Mouse (Mus musculus) lung, postnatal 10 days (tissue): Measurements from ENCODE around the gene Lmnb2.
A peak's percentile ranks its signal among the peaks of the same experiment; 100 is the strongest.

ENCODE experiments used
- DNase-seq: peaks from one replicate; pipeline ENCODE4 v3.0.0; 2021

Lmnb2 gene

GRCm38 (mm10) chr10:80928586-80929298 lies 10.7 kb upstream of the Lmnb2 start:
- peak; percentile 96 for DNase-seq

- DNase-seq = no peak
Measured at GRCm38 (mm10) chr10:80925472-80925871, 7.4 kb upstream of the Lmnb2 start.

- DNase-seq = peak; percentile 73
Measured at GRCm38 (mm10) chr10:80921923-80922322, 3.9 kb upstream of the Lmnb2 start.

- DNase-seq = peak; percentile 39
Measured at GRCm38 (mm10) chr10:80917336-80917778, 688 bp downstream of the Lmnb2 start.

GRCm38 (mm10) chr10:80915736-80916135 lies 2.3 kb downstream of the Lmnb2 start:
- DNase-seq = no peak

GRCm38 (mm10) chr10:80915260-80915659 lies 2.8 kb downstream of the Lmnb2 start:
- no peak for DNase-seq

GRCm38 (mm10) chr10:80914253-80914656 lies 3.8 kb downstream of the Lmnb2 start:
- no peak for DNase-seq

- no peak for DNase-seq
Measured at GRCm38 (mm10) chr10:80913364-80914011, 4.6 kb downstream of the Lmnb2 start.

GRCm38 (mm10) chr10:80911891-80912290 lies 6.2 kb downstream of the Lmnb2 start:
- no peak for DNase-seq

- DNase-seq = no peak
Measured at GRCm38 (mm10) chr10:80911354-80911753, 6.7 kb downstream of the Lmnb2 start.

- DNase-seq = no peak
Measured at GRCm38 (mm10) chr10:80909375-80910162, 8.5 kb downstream of the Lmnb2 start.

- no peak for DNase-seq
Measured at GRCm38 (mm10) chr10:80904709-80905108, 13.3 kb downstream of the Lmnb2 start.

GRCm38 (mm10) chr10:80904004-80904693 lies 13.9 kb downstream of the Lmnb2 start:
- peak; percentile 71 for DNase-seq

- DNase-seq = no peak
Measured at GRCm38 (mm10) chr10:80903282-80903681, 14.8 kb downstream of the Lmnb2 start.

GRCm38 (mm10) chr10:80902273-80902940 lies 15.6 kb downstream of the Lmnb2 start:
- no peak for DNase-seq

GRCm38 (mm10) chr10:80901409-80902272 lies 16.4 kb downstream of the Lmnb2 start:
- DNase-seq = no peak

- DNase-seq = peak; percentile 99
Measured at GRCm38 (mm10) chr10:80900318-80901247, 17.5 kb downstream of the Lmnb2 start, which contains the start of gene Timm13. TSS of gene Timm13 (minus strand) at chr10:80900969.

- no peak for DNase-seq
Measured at GRCm38 (mm10) chr10:80899591-80900317, 18.3 kb downstream of the Lmnb2 start.

- DNase-seq = no peak
Measured at GRCm38 (mm10) chr10:80899074-80899473, 19.0 kb downstream of the Lmnb2 start.
